Comparison of ENCODE assay signal across 13 mouse cellular contexts in genomic region chr16:13323751-13324150, GRCm38 (mm10).
DNase-seq lines count a peak whose midpoint lies in the region; ATAC-seq and TF ChIP-seq lines count a peak whose summit lies in the region.
"Had no signal": no experiment of that assay in that cellular context is flagged by ENCODE, and none has a peak within 500 bp of the region (broad histone marks: within the 10 kb centered on the region; RNA-seq: fewer than 3 reads in every experiment).

No protein-coding gene starts in this region.

- TF ChIP-seq POLR2A in heart, adult 2 months (IDR thresholded peaks at IDR 0.05; ENCODE audit: insufficient read depth, low read depth, low read length) = no peak
- no peak for TF ChIP-seq POLR2A in myocyte (IDR thresholded peaks at IDR 0.05; ENCODE audit: insufficient read length, low read depth)

- no peak overlapping the region for H3ac ChIP-seq in myocyte (ENCODE audit: control insufficient read depth, insufficient read length)

- no peak for DNase-seq in heart, adult 2 months
- DNase-seq in heart, postnatal 36 days = no peak
- peak; percentile 57 for DNase-seq in lung, postnatal 0 days (ENCODE audit: low spot score)
- no peak for DNase-seq in lung, postnatal 14 days
- peak; percentile 74 for DNase-seq in R1 (ENCODE audit: low read depth, low spot score)
- DNase-seq in gastrocnemius, postnatal 36 days = no peak
- no peak for DNase-seq in thymus, adult 18-20 months
- DNase-seq: cerebellum, adult 18-20 months; gastrocnemius, postnatal 10 days had no signal

- ATAC-seq in lung, postnatal 0 days = peak; percentile 16; the same call in 1 of the 2 replicates
- ATAC-seq: forebrain, embryonic 13.5 days; hindbrain, postnatal 0 days had no signal

- H3K36me3 ChIP-seq in heart, adult 2 months (ENCODE audit: control insufficient read depth, insufficient read depth, low read length) = peaks cover 21% of the 10 kb centered on the region
- 0 out of 2 replicates have a peak, but pooled peaks cover 4% of the 10 kb centered on the region for H3K36me3 ChIP-seq in lung, postnatal 0 days (ENCODE audit: insufficient read depth, low read length)
- peaks cover 5% of the 10 kb centered on the region for H3K36me3 ChIP-seq in myocyte (ENCODE audit: control insufficient read depth, insufficient read depth)

- H3K4me1 ChIP-seq in heart, adult 2 months (ENCODE audit: control insufficient read depth, insufficient read depth, low read length) = peaks cover 5% of the 10 kb centered on the region
- no peaks in the 10 kb centered on the region for H3K4me1 ChIP-seq in lung, postnatal 0 days (ENCODE audit: insufficient read depth, low read depth, low read length)
- H3K4me1 ChIP-seq: limb, embryonic 15.5 days had no signal

- H3K9me3 ChIP-seq in lung, postnatal 0 days (ENCODE audit: low read length) = no peaks in the 10 kb centered on the region
- H3K9me3 ChIP-seq: forebrain, embryonic 13.5 days; limb, embryonic 15.5 days had no signal

- WGBS in heart, adult 2 months = 16% methylated on average over 6 of the region's 6 CpGs
- 29% methylated on average over 6 of the region's 6 CpGs for WGBS in lung, postnatal 0 days

- no peak overlapping the region for H3K4me2 ChIP-seq in lung, postnatal 0 days (replicated peaks; ENCODE audit: low read depth, low read length)
- H3K4me2 ChIP-seq in myocyte (ENCODE audit: low read depth) = peak overlapping the region; percentile 47
- H3K4me2 ChIP-seq: forebrain, embryonic 13.5 days; limb, embryonic 15.5 days had no signal

- no peak overlapping the region for H3K4me3 ChIP-seq in heart, adult 2 months
- no peak overlapping the region for H3K4me3 ChIP-seq in lung, postnatal 0 days (ENCODE audit: low read depth, low read length)
- no peak overlapping the region for H3K4me3 ChIP-seq in myocyte
- H3K4me3 ChIP-seq: forebrain, embryonic 13.5 days; limb, embryonic 15.5 days had no signal

- no peak for TF ChIP-seq CTCF in heart, adult 2 months (IDR thresholded peaks at IDR 0.05)
- TF ChIP-seq CTCF in lung, postnatal 0 days (IDR thresholded peaks at IDR 0.05) = no peak

- intact Hi-C loops in heart, adult 2 months (cut with DNase I) = no loop called here
- intact Hi-C loops in heart, postnatal 36 days (cut with DNase I) = no loop called here
- intact Hi-C loops in gastrocnemius, postnatal 36 days (cut with DNase I) = no loop called here

- no peaks in the 10 kb centered on the region for H3K27me3 ChIP-seq in heart, adult 2 months (ENCODE audit: control insufficient read depth, insufficient read depth, low read length)
- no peaks in the 10 kb centered on the region for H3K27me3 ChIP-seq in lung, postnatal 0 days (replicated peaks; ENCODE audit: insufficient read depth, low read length)
- H3K27me3 ChIP-seq in myocyte (ENCODE audit: control insufficient read depth, insufficient read depth, insufficient read length) = no peaks in the 10 kb centered on the region
- H3K27me3 ChIP-seq: forebrain, embryonic 13.5 days; limb, embryonic 15.5 days had no signal

- H3K79me2 ChIP-seq in heart, adult 2 months (replicated peaks; ENCODE audit: control insufficient read depth, insufficient read depth, low read length) = peaks cover 1% of the 10 kb centered on the region
- peaks cover 3% of the 10 kb centered on the region for H3K79me2 ChIP-seq in myocyte (ENCODE audit: control insufficient read depth, insufficient read depth)

- no peak for TF ChIP-seq EP300 in heart, adult 2 months (IDR thresholded peaks at IDR 0.05; ENCODE audit: insufficient read depth, low read depth, low read length)
- 0 out of 2 replicates have a peak, but pooled peaks have one; percentile 41 for TF ChIP-seq EP300 in lung, postnatal 0 days (IDR thresholded peaks at IDR 0.05)

- no peak overlapping the region for H3K9ac ChIP-seq in heart, adult 2 months (ENCODE audit: low read depth, low read length)
- H3K9ac ChIP-seq in lung, postnatal 0 days (replicated peaks; ENCODE audit: low read depth) = no peak overlapping the region
- H3K9ac ChIP-seq: forebrain, embryonic 13.5 days; limb, embryonic 15.5 days had no signal

- H3K27ac ChIP-seq in heart, adult 2 months = peak overlapping the region; percentile 36; the same call in 1 of the 2 replicates
- H3K27ac ChIP-seq in lung, postnatal 0 days (ENCODE audit: low read length) = peak overlapping the region; percentile 4; the same call in 1 of the 2 replicates
- H3K27ac ChIP-seq: forebrain, embryonic 13.5 days; hindbrain, postnatal 0 days; limb, embryonic 15.5 days had no signal

TF ChIP-seq in myocyte, 11 proteins besides CTCF, POLR2A, EP300 and RAD21:
- TF ChIP-seq TCF3 (IDR thresholded peaks at IDR 0.05; ENCODE audit: insufficient read length, low read depth) (no peak), POLR2AphosphoS2 (IDR thresholded peaks at IDR 0.05; ENCODE audit: insufficient read length, low read depth) (no peak), REST (IDR thresholded peaks at IDR 0.05; ENCODE audit: insufficient read depth, insufficient read length) (no peak), MYOG (IDR thresholded peaks at IDR 0.05; ENCODE audit: control insufficient read depth in 1 of 3, insufficient read depth in 1 of 3, insufficient read length in 2 of 3, low read depth in 2 of 3) (no peak), USF1 (IDR thresholded peaks at IDR 0.05; ENCODE audit: low read depth) (no peak)
TF ChIP-seq in myocyte: peak in this region for 0.

Comparison
In these comparisons a context has a peak if more than half of its experiments do, and no peak if none do; other contexts are left out.
1. DNase-seq: peak in lung, postnatal 0 days (single experiment) and R1 (single experiment); none in heart, adult 2 months (0 of 2), heart, postnatal 36 days (0 of 2), lung, postnatal 14 days (single experiment), gastrocnemius, postnatal 36 days (0 of 2) and thymus, adult 18-20 months (0 of 2).